Mouse (Mus musculus) ES-E14 (cell line): ENCODE data around the gene Cox6a1.

Source experiments
- CHD2 ChIP-seq: IDR thresholded peaks from 2 replicates; pipeline ENCODE4 v1.6.1; 2014; ENCODE audit warnings: mild to moderate bottlenecking, low read depth, low read length, inconsistent platforms
- HCFC1 ChIP-seq: IDR thresholded peaks from 2 replicates; pipeline ENCODE4 v1.6.1; 2012; ENCODE audit warnings: low read length, inconsistent platforms, borderline replicate concordance; ENCODE audit not compliant: insufficient read depth
- MAFK ChIP-seq: IDR thresholded peaks from 2 replicates; pipeline ENCODE4 v1.6.1; 2014; ENCODE audit warnings: mild to moderate bottlenecking, low read depth, low read length, inconsistent platforms; ENCODE audit not compliant: insufficient read depth
- ZC3H11A ChIP-seq: IDR thresholded peaks from 2 replicates; pipeline ENCODE4 v1.6.1; 2012; ENCODE audit warnings: low read depth, mild to moderate bottlenecking, inconsistent platforms, low read length, borderline replicate concordance
- ZNF384 ChIP-seq: IDR thresholded peaks from 2 replicates; pipeline ENCODE4 v1.6.1; 2012; ENCODE audit warnings: low read depth, low read length, inconsistent platforms

- TF ChIP-seq HCFC1 (no peak), ZC3H11A (no peak), ZNF384 (no peak), MAFK (no peak), CHD2 (no peak)
Measured at GRCm38 (mm10) chr5:115364782-115365181, 16.0 kb upstream of the Cox6a1 start.
